Mouse (Mus musculus): Measurements from ENCODE around the gene Mbd3.

- TF ChIP-seq CTCF (IDR thresholded peaks at IDR 0.05; ENCODE audit: extremely low read depth, insufficient read depth, insufficient read length, insufficient replicate concordance), result no peak
- TF ChIP-seq POLR2A (IDR thresholded peaks at IDR 0.05; ENCODE audit: low read depth, low read length), result no peak
Observed at GRCm38 (mm10) chr10:80357994-80358639, 41.2 kb downstream of the Mbd3 start.

Data from spleen, adult 2 months (tissue).